Mouse (Mus musculus): ENCODE measurements around the gene Mob2.

- no peak for TF ChIP-seq CTCF (IDR thresholded peaks at IDR 0.05; ENCODE audit: low read depth, low read length)
- TF ChIP-seq POLR2A (IDR thresholded peaks at IDR 0.05; ENCODE audit: borderline replicate concordance, low read depth, low read length) = no peak
Measured at GRCm38 (mm10) chr7:141994121-141994520, 66.7 kb downstream of the Mob2 start.
